Mouse (Mus musculus): ENCODE results near the gene Hoxc6.

Hoxc6 gene

GRCm38 (mm10) chr15:103013238-103013984, 15.4 kb downstream of the Hoxc6 start:
- no peak for DNase-seq (ENCODE audit: low read depth)

- DNase-seq (ENCODE audit: low read depth), result no peak
Observed at GRCm38 (mm10) chr15:103014166-103015008, 16.3 kb downstream of the Hoxc6 start.

GRCm38 (mm10) chr15:103015009-103015399, 16.9 kb downstream of the Hoxc6 start:
- DNase-seq (ENCODE audit: low read depth), result no peak

DNA sequence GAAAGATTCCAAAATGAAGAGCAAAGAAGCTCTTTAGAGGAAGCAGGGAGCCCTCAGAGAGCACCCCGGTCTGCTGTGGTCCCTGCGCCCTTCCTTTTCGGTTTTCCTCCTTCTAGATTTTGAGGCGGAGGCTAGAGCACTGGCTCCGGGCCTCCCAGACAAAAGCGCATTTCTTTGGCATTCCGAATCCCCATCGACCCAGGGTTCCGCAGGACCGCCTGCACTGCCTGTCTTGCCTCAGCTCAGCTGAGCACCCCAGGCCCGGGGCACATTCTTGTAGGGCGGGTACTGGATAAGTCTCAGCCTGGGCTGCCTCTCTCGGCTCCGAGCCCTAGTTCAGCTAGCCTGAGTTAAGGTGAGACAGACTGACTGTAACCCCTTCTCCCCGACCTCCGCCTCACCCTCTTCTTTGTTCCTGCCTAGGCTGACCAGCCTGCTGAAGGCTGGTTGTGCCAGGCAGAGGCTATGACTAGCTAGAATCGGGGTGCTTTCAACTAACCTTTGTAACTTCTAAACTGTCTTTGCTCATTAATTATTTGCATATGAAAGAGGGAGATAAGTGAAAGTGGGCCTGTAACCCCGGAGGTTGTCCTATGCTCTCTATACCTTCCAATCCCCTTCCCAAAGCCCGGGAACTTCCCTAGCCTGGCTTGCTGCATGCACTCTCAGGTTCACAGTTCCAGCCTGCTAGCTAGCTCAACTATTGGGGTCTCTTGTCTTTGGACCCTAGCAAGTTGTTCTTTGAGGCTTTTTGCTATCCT, 17.5 kb downstream of the Hoxc6 start:
- DNase-seq (ENCODE audit: low read depth), result no peak

- no peak for DNase-seq (ENCODE audit: low read depth)
Observed at GRCm38 (mm10) chr15:103018636-103019035, 20.6 kb downstream of the Hoxc6 start, which contains the start of gene Hoxc4. TSS of gene Hoxc4 (plus strand) at chr15:103018934.

GRCm38 (mm10) chr15:103020899-103021418, 22.9 kb downstream of the Hoxc6 start:
- DNase-seq (ENCODE audit: low read depth), result no peak

DNA sequence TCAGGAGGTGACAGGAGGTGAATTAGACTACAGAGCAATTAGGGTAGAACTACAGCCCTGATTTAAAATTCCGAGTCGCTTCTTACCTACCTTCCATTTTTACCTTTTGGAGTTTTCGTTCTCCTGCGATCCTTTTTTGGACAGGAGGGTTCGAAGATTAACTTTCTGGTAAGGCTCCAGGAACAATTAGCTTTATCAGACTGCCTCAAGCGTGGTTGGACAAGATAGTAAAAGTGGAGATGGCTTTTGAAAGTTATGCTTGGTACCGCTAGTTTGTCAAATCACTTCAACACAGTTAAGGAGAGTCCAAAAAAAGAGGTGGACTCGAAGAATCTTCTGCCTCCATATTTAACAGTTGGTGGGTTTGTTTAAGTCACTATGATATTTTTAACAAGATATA, 23.5 kb downstream of the Hoxc6 start:
- DNase-seq (ENCODE audit: low read depth), result no peak

DNA sequence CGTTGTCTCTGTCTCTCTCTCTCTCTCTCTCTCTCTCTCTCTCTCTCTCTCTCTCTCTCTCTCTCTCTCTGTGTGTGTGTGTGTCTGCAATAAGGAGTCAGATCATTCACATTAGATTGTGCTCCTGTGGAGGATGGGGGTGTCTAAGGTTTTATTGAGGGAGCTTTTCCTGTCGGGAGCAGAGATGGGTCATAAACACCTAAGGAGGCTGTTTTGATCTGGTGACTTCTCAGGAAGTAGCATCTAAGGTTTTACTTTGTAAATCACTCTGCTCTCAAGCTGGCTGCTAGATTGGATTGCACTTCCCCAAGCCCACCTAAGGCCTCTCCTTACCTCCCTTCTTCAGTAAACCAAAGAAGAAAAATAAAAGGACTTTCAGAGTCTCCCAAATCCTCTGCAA, 26.1 kb downstream of the Hoxc6 start:
- DNase-seq (ENCODE audit: low read depth), result no peak

GRCm38 (mm10) chr15:103027266-103028235, 29.5 kb downstream of the Hoxc6 start:
- no peak for DNase-seq (ENCODE audit: low read depth)

DNA sequence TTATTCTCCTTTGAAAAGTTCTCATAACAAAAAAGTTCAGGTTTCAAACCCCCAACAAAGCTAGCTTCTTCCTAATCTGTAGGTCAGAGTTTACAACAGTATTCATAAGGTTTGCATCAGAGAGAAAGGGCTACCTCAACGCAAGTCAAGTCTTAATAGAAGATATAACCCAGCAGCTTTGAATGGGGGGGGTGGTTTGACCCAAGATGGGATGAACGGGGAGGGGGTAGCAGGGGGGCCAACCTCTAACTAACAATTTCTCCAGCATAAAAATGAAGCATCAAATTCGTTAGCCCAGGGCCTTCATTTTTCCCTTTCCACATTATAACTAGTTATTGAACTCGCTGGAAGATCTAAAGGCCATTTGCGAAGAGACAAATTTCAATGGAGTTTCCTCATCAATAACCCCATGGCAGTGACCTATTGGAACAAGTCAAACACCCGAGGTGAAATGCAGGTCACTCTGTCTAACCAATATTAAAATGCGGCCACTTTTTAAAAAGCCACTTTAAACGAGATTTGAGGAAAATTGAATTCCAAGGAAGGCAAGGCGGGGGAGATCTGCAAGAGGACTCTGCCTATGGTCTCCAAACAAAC, 31.0 kb downstream of the Hoxc6 start:
- no peak for DNase-seq (ENCODE audit: low read depth)

DNA sequence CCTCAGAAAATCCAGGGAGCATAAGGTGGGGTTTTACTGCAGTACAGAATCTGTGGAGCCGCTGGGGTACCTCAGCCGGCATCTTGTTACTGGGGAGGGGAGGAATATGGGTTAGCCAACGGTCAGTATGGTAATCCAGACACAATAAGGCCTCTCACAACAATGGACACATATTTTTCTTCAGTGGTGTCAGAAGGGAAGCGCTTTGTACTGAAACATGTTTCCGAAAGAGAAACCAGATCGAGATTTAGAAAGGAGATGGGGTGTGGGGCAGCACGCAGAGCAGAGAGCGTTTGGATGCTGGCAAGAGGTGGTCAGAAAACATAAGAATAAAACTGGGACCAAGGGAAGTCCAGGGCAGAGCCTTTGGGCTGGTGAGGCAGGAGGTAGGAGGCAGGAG, 32.1 kb downstream of the Hoxc6 start:
- DNase-seq (ENCODE audit: low read depth), result no peak

GRCm38 (mm10) chr15:103032167-103032566, 34.1 kb downstream of the Hoxc6 start:
- DNase-seq (ENCODE audit: low read depth), result no peak

DNA sequence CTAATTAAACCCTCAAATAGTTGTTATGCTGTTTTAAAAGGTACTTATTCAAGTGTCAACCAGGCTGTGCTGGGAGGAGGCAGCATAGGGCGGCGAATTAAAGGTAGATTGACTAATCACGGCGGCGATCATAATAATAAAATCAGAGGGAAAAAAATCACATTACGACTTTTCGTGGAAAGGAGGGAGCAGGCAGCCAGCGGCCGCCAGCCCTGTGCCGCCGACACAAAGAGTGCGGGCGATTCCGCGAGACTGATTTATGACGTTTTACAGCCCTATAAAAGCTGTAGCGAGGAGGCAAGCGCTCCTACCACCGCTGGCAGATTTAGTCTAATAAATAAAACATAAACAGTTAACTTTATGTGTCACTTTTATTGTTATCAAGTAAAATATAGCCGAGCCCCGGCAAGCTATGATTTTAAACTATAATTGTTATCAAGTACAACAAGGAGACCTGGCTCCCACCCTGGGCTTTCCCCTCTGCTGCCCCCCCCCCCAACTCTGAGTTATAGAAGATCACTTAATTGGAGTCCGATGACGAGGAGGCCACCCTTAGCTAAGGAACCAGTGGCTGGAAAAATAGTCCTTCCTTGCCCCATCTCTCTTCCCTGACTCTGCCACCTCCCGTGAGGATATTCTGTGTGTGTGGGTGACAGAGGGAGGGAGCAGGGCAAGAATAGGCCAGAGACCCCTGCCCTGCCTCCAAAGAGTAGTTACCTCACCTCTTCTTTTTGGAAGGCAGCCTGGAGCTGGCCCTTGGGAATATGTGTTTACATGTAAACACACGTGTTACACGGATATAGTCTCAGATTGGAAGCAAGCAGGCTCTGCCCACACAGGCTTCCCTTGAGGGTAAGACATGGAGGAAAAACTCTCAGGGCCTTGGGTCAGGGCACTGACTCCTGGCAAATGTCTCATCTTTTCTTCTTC, 34.9 kb downstream of the Hoxc6 start:
- DNase-seq (ENCODE audit: low read depth), result no peak

- DNase-seq (ENCODE audit: low read depth), result no peak
Observed at GRCm38 (mm10) chr15:103034043-103034806, 36.2 kb downstream of the Hoxc6 start.

GRCm38 (mm10) chr15:103034807-103035547, 36.9 kb downstream of the Hoxc6 start:
- no peak for DNase-seq (ENCODE audit: low read depth)

- no peak for DNase-seq (ENCODE audit: low read depth)
Observed at GRCm38 (mm10) chr15:103035548-103035881, 37.5 kb downstream of the Hoxc6 start.

DNA sequence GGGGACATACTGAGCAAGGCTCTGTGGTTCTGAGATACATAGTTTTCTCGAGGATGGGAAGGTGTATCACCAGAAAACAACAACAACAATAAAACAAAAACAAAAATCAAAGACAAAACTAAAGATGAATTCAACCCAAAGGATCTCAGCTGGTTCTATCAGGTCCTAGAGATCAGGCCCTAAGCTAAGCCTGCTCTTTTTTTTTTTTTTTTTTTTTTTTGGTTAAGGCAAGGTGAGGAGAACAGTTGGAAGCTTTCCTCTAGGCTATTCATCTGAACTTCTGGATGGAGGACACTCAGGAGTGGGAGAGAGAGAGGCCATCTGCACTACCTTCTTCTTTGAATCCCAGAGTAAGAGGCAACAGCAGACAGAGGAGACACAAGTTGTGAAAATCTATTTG, 39.5 kb downstream of the Hoxc6 start:
- no peak for DNase-seq (ENCODE audit: low read depth)
